Mouse (Mus musculus) C2C12 (cell line): Measurements from ENCODE around the gene Ica1.

Source experiments
- CEBPB ChIP-seq: IDR thresholded peaks from one replicate; pipeline ENCODE4 v1.6.1; 2011; ENCODE audit warnings: low read depth, mild to moderate bottlenecking, control low read depth, moderate library complexity
- CTCF ChIP-seq: IDR thresholded peaks from one replicate; pipeline ENCODE4 v1.5.1; 2011; ENCODE audit not compliant: control insufficient read depth, insufficient read depth, insufficient read length
- FOSL1 ChIP-seq: IDR thresholded peaks from one replicate; pipeline ENCODE4 v1.8.0; 2011; ENCODE audit warnings: mild to moderate bottlenecking, low read length; ENCODE audit not compliant: poor library complexity, insufficient read depth, severe bottlenecking
- USF1 ChIP-seq: IDR thresholded peaks from one replicate; pipeline ENCODE4 v1.6.1; 2011; ENCODE audit warnings: low read depth, mild to moderate bottlenecking, control low read depth, moderate library complexity

DNA sequence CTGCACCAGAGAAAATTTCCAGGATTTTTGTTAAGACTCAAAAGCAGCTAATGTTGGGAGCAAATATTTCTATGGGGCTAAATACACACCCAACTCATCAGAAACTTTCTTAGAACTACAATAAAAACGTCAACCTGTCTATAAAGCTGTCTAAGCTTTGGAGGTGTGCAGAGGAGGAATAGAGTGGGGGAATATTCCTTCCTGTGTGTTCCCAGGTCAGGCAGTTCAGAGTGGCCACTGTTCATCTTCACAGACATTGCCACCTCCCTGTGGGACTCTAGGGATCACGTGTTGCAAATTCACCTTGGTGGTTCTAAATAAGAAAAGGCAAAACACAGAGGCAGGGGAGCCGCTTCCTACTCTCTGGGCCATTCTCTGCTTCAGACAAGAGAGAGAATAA, 120.8 kb downstream of the Ica1 start:
- TF ChIP-seq USF1 = no peak
- no peak for TF ChIP-seq CTCF
- TF ChIP-seq FOSL1 = no peak
- no peak for TF ChIP-seq CEBPB
